Mouse (Mus musculus) brain, embryonic 14.5 days (tissue): ENCODE measurements at regions not wholly inside any gene's neighbourhood (a gene's known extent, or its start where the extent isn't known, plus 50 kb on each side); places are given as distances from the start of the nearest gene placed in this dataset.

ENCODE experiments used
- DNase-seq: peaks from one replicate; pipeline ENCODE4 v3.0.0-alpha.2; 2011; ENCODE audit warnings: low read depth
- CTCF ChIP-seq: fragments of 200-500 bp; IDR thresholded peaks from 2 replicates; pipeline ENCODE4 v1.5.1; 2012; ENCODE audit warnings: inconsistent platforms, mild to moderate bottlenecking, moderate library complexity, borderline replicate concordance; ENCODE audit not compliant: insufficient read depth, insufficient read length; ENCODE audit errors: extremely low read depth
- POLR2A ChIP-seq: fragments of 200-500 bp; IDR thresholded peaks from 2 replicates; pipeline ENCODE4 v1.6.1; 2012; ENCODE audit warnings: mild to moderate bottlenecking, inconsistent platforms, borderline replicate concordance; ENCODE audit not compliant: poor library complexity, insufficient read depth, insufficient read length, severe bottlenecking; ENCODE audit errors: extremely low read depth

DNA sequence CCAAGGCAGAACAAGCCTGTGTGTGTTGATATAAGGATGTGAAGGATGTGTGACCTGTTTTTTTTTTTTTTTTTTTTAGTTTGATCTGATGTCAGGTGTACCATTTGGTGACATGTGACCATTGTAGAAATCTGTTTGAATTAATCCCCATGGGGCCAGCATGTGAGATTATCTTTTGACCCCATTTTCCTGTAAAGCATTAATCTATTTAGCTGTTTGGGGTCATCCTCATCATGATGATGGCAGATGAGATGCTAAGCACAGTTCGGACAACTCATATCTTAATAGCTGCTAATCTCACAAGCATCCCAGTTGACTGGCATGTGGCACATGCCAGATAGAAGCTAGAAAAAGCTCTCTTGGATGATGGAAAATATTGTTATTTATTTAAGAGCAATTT lies 434.0 kb upstream of the Adgrl2 start:
- TF ChIP-seq POLR2A (no peak), CTCF (no peak)
- DNase-seq, result no peak

DNA sequence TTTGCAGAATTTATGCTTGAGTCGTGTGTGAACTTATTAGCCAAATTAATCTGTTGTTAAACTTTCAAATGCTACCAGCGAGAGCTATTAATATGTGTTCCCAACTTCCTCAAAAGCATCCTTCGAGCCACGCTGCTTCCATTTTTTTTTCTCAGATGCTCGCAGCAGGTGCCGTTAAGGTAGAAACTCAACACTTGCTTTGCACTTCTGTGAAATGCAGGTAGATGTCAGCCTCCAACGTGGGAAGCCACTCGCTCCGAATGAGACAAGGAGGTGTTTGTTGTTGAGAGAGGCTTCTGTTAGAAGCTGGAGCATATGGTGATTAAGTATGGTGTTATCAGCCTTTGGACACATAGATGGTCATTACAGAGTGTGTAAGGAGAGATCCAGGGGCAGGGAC lies 433.1 kb upstream of the Adgrl2 start:
- TF ChIP-seq POLR2A (no peak), CTCF (no peak)
- DNase-seq, result peak; percentile 53

DNA sequence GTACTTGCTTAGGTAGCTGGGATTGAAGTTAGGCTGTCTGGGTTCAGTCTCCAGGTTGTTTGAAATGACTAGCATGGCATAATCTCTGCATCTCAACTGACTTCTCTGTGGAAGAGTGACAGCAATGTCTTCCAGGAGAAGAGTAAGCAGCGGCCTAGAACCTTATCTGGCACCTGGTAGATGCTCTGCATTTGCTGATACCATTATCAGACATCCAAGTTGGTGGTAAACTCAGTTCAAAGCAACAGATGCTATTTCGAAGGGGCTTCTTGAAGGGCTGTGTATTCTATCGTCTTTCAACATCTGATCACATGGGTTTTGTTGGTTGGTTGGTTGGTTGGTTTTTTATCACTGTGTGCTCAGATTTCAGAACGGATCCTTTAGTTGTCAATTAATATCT lies 424.7 kb upstream of the Adgrl2 start:
- DNase-seq, result no peak
- TF ChIP-seq POLR2A, result no peak
- TF ChIP-seq CTCF, result no peak

DNA sequence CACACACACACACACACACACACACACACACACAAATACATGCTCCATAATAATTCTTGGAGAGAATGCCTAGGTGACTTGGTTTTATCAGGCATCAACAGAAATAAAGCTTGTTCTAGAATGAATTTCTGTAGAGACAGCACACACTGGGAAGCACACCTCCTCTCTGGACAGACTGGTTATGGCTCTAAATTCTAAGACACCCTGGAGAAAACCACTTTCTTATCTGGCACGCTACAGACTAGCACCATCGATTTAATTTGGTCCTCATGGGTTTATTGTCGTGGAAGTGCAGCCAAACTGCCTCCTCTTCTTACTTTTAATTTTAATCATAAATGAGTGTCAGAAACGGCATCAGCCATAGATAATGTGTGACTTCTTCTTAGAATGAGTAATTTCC lies 422.8 kb upstream of the Adgrl2 start:
- DNase-seq, result no peak
- no peak for TF ChIP-seq POLR2A
- TF ChIP-seq CTCF, result no peak

DNA sequence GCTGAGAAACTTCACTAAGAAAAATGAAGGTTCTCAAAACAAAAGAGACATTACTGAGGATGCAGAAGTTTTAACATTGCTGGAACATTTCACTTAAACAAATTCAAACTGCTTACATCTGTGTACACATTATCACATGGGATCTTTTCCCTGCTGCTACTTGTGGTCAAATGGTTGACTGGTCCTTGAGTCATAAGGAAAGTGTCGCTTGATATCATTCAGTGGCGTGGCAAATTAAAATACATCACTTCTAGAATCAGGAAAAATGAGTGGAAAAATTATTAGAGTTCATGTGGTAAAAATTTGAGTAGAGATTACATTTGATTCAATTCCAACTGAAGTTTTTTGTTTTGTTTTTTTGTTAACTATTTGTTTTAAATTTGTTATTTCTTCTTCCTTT lies 420.2 kb upstream of the Adgrl2 start:
- DNase-seq, result no peak
- no peak for TF ChIP-seq POLR2A
- no peak for TF ChIP-seq CTCF

DNA sequence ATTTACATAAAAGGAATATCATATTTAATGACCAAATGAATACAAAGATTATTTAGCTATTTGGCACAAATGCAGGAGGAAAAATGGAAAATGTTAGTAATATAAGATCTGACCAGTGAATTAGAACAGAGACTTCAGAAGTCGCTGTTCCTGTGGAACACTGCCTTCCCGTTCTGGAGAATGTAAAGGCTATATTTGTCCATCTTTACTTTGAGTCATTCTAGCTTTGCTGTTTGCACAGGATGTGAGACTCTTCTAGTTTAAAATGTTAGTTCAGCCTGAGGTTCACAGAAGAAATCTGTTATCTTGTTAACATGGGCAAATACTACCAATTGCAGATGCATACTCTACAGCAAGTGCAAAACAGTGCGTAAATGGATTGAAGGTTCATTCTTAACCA lies 418.5 kb upstream of the Adgrl2 start:
- DNase-seq, result no peak
- TF ChIP-seq CTCF (no peak), POLR2A (no peak)

DNA sequence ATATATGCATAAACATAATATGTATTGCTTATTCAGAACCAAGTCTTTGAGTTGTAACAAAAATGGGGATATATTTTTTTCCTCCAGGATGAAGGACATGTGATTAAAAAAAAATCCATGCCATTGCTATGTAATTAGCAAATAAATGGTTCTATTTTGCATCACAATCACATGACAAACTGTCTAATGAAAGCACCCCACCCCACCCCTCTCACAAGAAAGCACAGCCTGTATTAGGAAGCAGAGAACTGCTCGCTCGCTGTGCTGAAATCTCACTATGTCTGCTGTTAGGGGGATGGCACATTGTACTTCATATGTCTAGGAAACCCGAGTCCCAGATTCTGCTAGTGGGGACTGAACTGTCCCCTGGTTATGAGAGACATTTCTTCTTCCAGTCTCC lies 415.5 kb upstream of the Adgrl2 start:
- DNase-seq, result peak; percentile 61
- TF ChIP-seq CTCF (no peak), POLR2A (no peak)

DNA sequence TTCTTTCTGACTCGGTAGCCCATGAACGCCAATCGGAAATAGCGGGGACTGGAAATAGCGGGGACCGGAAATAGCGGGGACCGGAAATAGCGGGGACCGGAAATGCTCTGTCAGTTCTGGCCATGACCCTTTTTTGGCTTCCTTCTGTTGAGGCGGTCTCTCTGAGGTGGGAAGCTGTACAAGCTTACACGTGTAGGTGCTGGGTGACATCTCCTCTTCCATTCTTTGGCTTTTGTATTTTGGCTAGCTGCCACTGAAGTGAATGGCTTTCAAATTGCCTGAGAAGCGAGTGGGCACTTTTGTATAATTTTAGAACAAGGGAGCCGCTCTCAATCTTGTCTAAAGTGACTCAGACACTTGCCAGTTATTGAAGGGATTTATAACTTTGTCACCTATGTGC lies 414.3 kb upstream of the Adgrl2 start:
- no peak for DNase-seq

DNA sequence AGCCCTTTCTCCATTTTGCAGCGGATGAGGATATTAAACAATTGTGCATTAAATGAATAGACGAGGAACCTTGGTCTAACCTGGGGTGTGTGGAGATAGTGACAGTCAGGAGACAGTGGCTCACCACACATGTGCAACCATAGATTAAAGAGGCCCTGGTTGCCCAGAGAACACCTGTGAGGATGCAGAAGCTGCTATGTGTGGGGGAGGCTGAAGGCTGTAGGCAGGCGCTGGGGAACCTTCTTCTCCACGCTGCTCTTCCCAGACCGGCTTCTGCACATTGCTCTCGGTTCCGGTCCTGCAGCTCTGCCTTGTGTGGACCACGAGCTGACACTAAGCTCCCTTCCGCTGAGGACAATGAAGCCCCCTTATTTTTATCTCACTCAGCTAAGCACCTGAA lies 412.1 kb upstream of the Adgrl2 start:
- DNase-seq, result no peak
- TF ChIP-seq POLR2A, result no peak

More for the DNA sequence above, 414.3 kb upstream of the Adgrl2 start:
- TF ChIP-seq POLR2A (no peak), CTCF (no peak)

DNA sequence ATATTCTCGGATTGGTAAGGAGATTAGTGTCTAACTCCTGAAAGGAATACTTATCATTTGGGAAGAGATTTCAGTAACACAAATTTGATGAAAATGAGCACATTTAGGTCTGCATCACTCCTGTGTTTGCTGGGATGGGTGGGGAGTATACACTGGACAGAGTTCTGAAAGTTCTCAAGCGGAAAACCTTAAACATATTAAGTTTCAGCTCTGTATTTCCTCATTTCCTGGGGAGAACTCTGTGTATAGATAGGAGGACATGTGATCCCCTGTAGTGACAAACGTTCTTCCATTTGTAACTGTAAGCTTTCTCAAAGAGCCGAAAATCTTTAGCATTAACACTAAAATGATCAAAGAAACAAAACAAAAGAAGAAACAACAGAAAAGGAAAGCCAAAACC lies 404.7 kb upstream of the Adgrl2 start:
- no peak for DNase-seq
- no peak for TF ChIP-seq POLR2A
- no peak for TF ChIP-seq CTCF

DNA sequence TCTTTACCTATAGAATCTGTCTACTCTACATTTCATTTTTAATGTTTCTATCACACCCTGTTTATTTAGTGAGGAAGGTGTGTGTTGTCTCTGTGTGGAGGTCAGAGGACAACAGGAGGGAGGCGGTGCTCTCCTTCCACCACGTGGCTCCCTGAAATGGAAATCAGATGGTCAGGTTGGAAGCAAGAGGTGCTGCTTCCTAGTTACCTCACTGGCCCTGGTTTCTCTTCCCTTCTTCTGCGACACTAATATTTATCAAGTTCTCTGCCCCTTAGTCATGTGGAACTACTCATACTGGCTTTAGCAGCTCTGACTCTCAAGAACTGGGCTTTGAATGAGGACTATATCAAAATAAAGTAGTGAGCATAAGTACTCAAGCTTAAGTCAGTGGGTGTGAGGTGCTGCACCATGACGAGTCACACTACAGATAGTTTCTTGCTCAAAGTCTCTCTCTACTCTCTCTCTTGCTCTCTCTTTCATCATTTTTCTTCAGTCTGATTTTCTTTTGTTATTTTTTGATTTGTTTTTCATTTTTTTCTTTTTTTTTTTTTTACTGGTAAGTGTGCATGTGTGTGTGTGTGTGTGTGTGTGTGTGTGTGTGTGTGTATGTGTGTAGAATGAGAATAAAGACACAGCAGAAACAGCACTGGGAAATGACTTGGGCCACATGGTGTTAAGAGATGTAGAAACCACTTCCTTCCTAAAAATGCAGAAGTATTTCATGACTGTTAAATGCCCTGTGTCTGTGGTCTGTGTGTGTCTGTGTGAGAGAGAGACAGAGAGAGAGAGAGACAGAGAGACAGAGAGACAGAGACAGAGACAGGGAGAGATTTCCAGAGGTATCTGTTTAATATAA lies 403.2 kb upstream of the Adgrl2 start:
- TF ChIP-seq CTCF (no peak), POLR2A (no peak)
- DNase-seq, result no peak

DNA sequence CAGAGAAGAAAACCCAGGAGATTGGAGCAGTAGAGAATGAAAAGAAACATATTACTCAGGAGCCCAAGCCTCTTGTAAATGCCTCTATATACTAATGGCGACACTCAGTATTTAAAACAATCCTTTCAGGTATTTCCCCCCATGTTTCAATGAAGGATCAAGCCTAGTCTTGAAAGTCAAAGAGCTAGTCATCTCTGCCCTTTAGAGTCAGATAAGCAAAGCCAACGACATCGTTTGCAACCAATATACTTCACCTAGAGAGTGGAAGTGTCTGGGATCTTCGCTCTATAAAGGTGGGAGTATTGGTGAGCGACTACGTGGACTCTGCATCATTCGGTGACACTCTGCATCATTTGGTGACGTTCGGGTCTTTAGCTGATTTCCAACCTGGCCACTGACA lies 401.8 kb upstream of the Adgrl2 start:
- no peak for TF ChIP-seq CTCF
- no peak for TF ChIP-seq POLR2A
- no peak for DNase-seq

DNA sequence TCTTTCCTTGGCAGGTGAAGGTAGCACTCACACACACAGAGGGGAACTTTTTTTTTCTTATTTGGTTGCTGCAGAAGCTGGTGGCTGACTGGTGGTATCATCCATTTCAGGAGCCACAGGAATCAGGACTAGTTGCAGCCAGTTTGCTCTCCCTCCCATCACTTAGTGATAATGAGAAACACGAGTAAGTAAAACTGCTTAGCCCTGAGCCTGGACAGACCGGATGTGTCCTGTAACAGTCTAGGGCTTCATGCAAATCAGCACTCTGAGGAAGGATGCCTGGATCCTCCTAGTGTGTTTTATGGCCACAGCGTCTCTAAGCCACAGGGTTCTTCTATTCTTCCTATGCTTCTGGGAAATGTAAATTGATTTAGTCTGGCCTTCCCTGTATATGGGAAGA lies 397.2 kb upstream of the Adgrl2 start:
- DNase-seq, result no peak
- TF ChIP-seq CTCF, result no peak
- TF ChIP-seq POLR2A, result no peak

DNA sequence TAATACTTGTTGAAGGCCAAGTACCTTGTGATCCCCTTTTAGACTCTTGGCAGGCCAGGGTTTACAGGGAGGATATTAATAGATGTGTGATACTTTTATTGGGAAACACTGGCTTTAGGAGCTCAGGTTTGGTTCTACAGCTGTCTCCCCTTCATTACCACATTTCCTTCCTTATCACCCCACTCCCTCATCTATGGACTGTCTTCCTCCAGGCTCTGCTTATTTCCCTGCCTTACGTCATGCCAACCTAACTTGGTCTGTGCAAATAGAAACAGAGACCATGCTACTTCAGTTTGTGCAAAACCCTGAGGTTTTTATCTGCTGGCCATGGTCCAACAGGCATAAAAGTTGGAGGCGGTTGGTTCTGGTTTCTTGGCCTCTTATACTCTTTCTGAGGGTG lies 395.7 kb upstream of the Adgrl2 start:
- TF ChIP-seq CTCF (no peak), POLR2A (no peak)
- no peak for DNase-seq

DNA sequence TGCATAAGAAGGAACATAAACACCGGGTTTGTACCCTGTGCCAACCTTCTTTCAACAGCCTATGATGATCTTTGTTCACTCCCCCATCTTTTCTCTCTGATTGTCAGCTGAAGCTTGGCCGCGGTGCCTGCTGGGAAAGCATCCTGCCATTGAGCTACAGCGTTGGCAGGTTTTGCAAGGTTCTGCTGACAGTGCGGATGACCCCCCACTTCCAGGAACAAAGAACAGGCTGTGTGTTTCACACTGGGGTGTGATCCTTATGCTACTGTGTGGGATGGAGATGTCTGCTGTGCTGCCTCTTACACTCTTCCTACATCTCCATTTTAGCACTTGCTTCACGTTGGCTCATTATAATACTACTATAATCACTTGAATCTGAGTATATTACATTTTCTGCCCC lies 395.0 kb upstream of the Adgrl2 start:
- peak; percentile 82 for DNase-seq
- no peak for TF ChIP-seq POLR2A
- TF ChIP-seq CTCF, result no peak

DNA sequence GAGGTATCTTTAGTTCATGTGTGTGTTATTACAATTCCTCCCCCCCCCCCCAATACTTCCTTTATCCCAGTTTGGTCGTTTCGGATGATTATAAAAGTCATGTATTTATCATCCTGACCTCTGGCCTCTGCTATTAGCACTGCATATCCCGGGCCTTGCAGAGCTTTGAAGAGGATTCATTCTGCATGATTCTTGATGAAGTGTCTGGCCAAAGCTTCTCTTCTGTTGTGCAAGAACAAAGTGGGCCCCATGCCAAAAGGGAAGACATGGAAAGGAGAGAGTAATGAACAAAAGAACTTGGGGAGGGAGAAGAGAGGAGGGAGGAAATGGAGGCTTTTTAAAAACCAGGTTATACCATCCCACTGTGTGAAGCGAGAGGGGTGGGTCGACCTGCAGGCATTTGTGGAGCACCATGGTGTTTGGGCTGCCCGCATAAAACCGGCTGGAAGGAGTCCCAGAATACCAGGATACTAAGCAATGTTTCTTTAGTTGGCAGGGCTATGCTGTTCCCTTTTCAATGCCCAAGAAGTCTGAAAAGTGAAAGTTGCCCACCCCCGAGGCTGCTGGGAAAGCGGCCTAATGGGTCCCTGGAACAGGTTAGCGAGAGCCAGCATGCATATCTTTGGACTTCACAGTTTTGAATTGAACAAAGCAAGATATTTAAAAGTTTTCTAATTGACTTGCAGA lies 391.3 kb upstream of the Adgrl2 start:
- peak; percentile 93 for DNase-seq
- TF ChIP-seq POLR2A (no peak), CTCF (no peak)
